Mouse (Mus musculus) midbrain, embryonic 11.5 days (tissue): ENCODE measurements around the gene S1pr2. TPM values are rescaled to one million over a fixed set of nuclear protein-coding genes. Genes with fewer than 3 reads are reported as not detected.

ENCODE experiments used
- ATAC-seq: fragments of 200-750 bp; cut with Nextera tagmentation; 2 replicates; pipeline ENCODE4 v1.8.0; 2017; ENCODE audit warnings: moderate TSS enrichment, moderate library complexity; ENCODE audit not compliant: low FRiP score
- DNase-seq: peaks from one replicate; pipeline ENCODE4 v3.0.0; 2015; ENCODE audit warnings: low spot score; ENCODE audit errors: missing footprints
- H3K27ac ChIP-seq: fragments of 300-500 bp; sonication (generic); 2 replicates; pipeline ENCODE4 v1.5.1; 2014; ENCODE audit warnings: low read depth, low read length
- H3K27me3 ChIP-seq: fragments of 300-500 bp; sonication (generic); 2 replicates; pipeline ENCODE4 v1.6.1; 2014; ENCODE audit warnings: mild to moderate bottlenecking, low read length, moderate library complexity, mixed read lengths; ENCODE audit not compliant: control insufficient read depth, insufficient read depth
- H3K36me3 ChIP-seq: fragments of 300-500 bp; sonication (generic); 2 replicates; pipeline ENCODE4 v1.6.1; 2014; ENCODE audit warnings: mild to moderate bottlenecking, low read length, moderate library complexity, mixed read lengths; ENCODE audit not compliant: control insufficient read depth, insufficient read depth
- H3K4me1 ChIP-seq: fragments of 300-500 bp; sonication (generic); 2 replicates; pipeline ENCODE4 v1.6.1; 2014; ENCODE audit warnings: low read length; ENCODE audit not compliant: control insufficient read depth, insufficient read depth
- H3K4me2 ChIP-seq: fragments of 300-500 bp; sonication (generic); 2 replicates; pipeline ENCODE4 v1.6.1; 2014; ENCODE audit warnings: mild to moderate bottlenecking, moderate library complexity
- H3K4me3 ChIP-seq: fragments of 300-500 bp; sonication (generic); 2 replicates; pipeline ENCODE4 v1.5.1; 2014; ENCODE audit warnings: low read depth, low read length
- H3K9ac ChIP-seq: fragments of 300-500 bp; sonication (generic); 2 replicates; pipeline ENCODE4 v1.6.1; 2014; ENCODE audit warnings: low read length
- H3K9me3 ChIP-seq: fragments of 300-500 bp; sonication (generic); 2 replicates; pipeline ENCODE4 v1.6.1; 2016; ENCODE audit warnings: low read length; ENCODE audit not compliant: control insufficient read depth
- WGBS: fragments of 180-500 bp; shearing (Covaris S2); extraction: QIAGEN DNeasy Blood & Tissue Kit; methylation state at CpG from one replicate; pipeline ENCODE4 v1.1.7; 2014; 5-methylcytosine and 5-hydroxymethylcytosine counted together
- polyA plus RNA-seq: library from polyadenylated mRNA; unstranded; fragments of >200 nt; fragmentation: Nextera tagmentation; extraction: Ambion mirVana; gene quantifications from 2 replicates; pipeline ENCODE4 v1.2.1, GENCODE M21; 2014

S1pr2 gene
- polyA plus RNA-seq, 1 experiment from 2014 or later = 18.1 TPM

- H3K4me1 ChIP-seq = 0 out of 2 replicates have a peak, but pooled peaks cover 2% of the 10 kb centered on the region
- WGBS = 93% methylated on average over 4 of the region's 4 CpGs
- no peaks in the 10 kb centered on the region for H3K36me3 ChIP-seq
- H3K9ac ChIP-seq = no peak overlapping the region
- no peak overlapping the region for H3K4me2 ChIP-seq
- no peak overlapping the region for H3K4me3 ChIP-seq
- no peak overlapping the region for H3K27ac ChIP-seq
- no peak for DNase-seq
- ATAC-seq = no peak
- H3K9me3 ChIP-seq = no peaks in the 10 kb centered on the region
- H3K27me3 ChIP-seq = no peaks in the 10 kb centered on the region
Measured at GRCm38 (mm10) chr9:20991587-20991986, 15.0 kb upstream of the S1pr2 start.

GRCm38 (mm10) chr9:20990861-20991260, 14.3 kb upstream of the S1pr2 start:
- no peak overlapping the region for H3K4me3 ChIP-seq
- WGBS = 2% methylated on average over 10 of the region's 10 CpGs
- H3K27me3 ChIP-seq = no peaks in the 10 kb centered on the region
- ATAC-seq (no peak), DNase-seq (no peak)
- H3K9ac ChIP-seq = no peak overlapping the region
- H3K27ac ChIP-seq = no peak overlapping the region
- H3K9me3 ChIP-seq = no peaks in the 10 kb centered on the region
- H3K36me3 ChIP-seq = no peaks in the 10 kb centered on the region
- 0 out of 2 replicates have a peak, but pooled peaks cover 2% of the 10 kb centered on the region for H3K4me1 ChIP-seq
- no peak overlapping the region for H3K4me2 ChIP-seq

GRCm38 (mm10) chr9:20987953-20988352, 11.4 kb upstream of the S1pr2 start:
- H3K4me2 ChIP-seq = no peak overlapping the region

GRCm38 (mm10) chr9:20986952-20987686, 10.5 kb upstream of the S1pr2 start:
- Histone ChIP-seq H3K27ac (no peak overlapping the region), H3K4me3 (no peak overlapping the region), H3K36me3 (no peaks in the 10 kb centered on the region), H3K9me3 (no peaks in the 10 kb centered on the region), H3K9ac (no peak overlapping the region), H3K4me2 (no peak overlapping the region), H3K4me1 (0 out of 2 replicates have a peak, but pooled peaks cover 2% of the 10 kb centered on the region), H3K27me3 (no peaks in the 10 kb centered on the region)
- 71% methylated on average over 15 of the region's 15 CpGs for WGBS
- no peak for ATAC-seq
- no peak for DNase-seq

More at GRCm38 (mm10) chr9:20987953-20988352, 11.4 kb upstream of the S1pr2 start:
- ATAC-seq (no peak), DNase-seq (no peak)
- Histone ChIP-seq H3K36me3 (no peaks in the 10 kb centered on the region), H3K4me1 (0 out of 2 replicates have a peak, but pooled peaks cover 2% of the 10 kb centered on the region), H3K9ac (no peak overlapping the region), H3K9me3 (no peaks in the 10 kb centered on the region), H3K27ac (no peak overlapping the region), H3K4me3 (no peak overlapping the region), H3K27me3 (no peaks in the 10 kb centered on the region)
- 21% methylated on average over 7 of the region's 7 CpGs for WGBS

- Histone ChIP-seq H3K27me3 (no peaks in the 10 kb centered on the region), H3K4me2 (no peak overlapping the region), H3K9me3 (no peaks in the 10 kb centered on the region), H3K36me3 (no peaks in the 10 kb centered on the region), H3K27ac (no peak overlapping the region), H3K4me3 (no peak overlapping the region), H3K4me1 (no peaks in the 10 kb centered on the region), H3K9ac (no peak overlapping the region)
- no peak for DNase-seq
- no peak for ATAC-seq
- WGBS = 70% methylated on average over 5 of the region's 5 CpGs
Measured at GRCm38 (mm10) chr9:20983169-20983568, 6.6 kb upstream of the S1pr2 start.

- H3K9me3 ChIP-seq = no peaks in the 10 kb centered on the region
- 77% methylated on average over 3 of the region's 3 CpGs for WGBS
- no peaks in the 10 kb centered on the region for H3K27me3 ChIP-seq
Measured at GRCm38 (mm10) chr9:20982171-20982570, 5.6 kb upstream of the S1pr2 start.

GRCm38 (mm10) chr9:20979769-20980168, 3.2 kb upstream of the S1pr2 start:
- Histone ChIP-seq H3K4me1 (peaks cover 13% of the 10 kb centered on the region), H3K9ac (no peak overlapping the region), H3K27me3 (0 out of 2 replicates have a peak, but pooled peaks cover 2% of the 10 kb centered on the region), H3K4me3 (no peak overlapping the region), H3K36me3 (no peaks in the 10 kb centered on the region), H3K9me3 (no peaks in the 10 kb centered on the region), H3K27ac (no peak overlapping the region), H3K4me2 (no peak overlapping the region)
- ATAC-seq = no peak
- DNase-seq = no peak
- WGBS = 88% methylated on average over 7 of the region's 7 CpGs

More at GRCm38 (mm10) chr9:20982171-20982570, 5.6 kb upstream of the S1pr2 start:
- no peak overlapping the region for H3K27ac ChIP-seq
- H3K36me3 ChIP-seq = no peaks in the 10 kb centered on the region
- no peak overlapping the region for H3K4me3 ChIP-seq
- DNase-seq (no peak), ATAC-seq (no peak)
- no peak overlapping the region for H3K4me2 ChIP-seq
- H3K4me1 ChIP-seq = no peaks in the 10 kb centered on the region
- no peak overlapping the region for H3K9ac ChIP-seq

GRCm38 (mm10) chr9:20979181-20979580, 2.6 kb upstream of the S1pr2 start:
- Histone ChIP-seq H3K4me2 (no peak overlapping the region), H3K36me3 (no peaks in the 10 kb centered on the region), H3K9ac (no peak overlapping the region), H3K4me1 (peaks cover 14% of the 10 kb centered on the region), H3K9me3 (no peaks in the 10 kb centered on the region), H3K27me3 (peaks cover 4% of the 10 kb centered on the region; the same call in 1 of the 2 replicates), H3K27ac (no peak overlapping the region), H3K4me3 (no peak overlapping the region)
- WGBS = 73% methylated on average over 5 of the region's 5 CpGs
- no peak for DNase-seq
- ATAC-seq = no peak

- Histone ChIP-seq H3K9ac (no peak overlapping the region), H3K27me3 (peaks cover 4% of the 10 kb centered on the region; the same call in 1 of the 2 replicates), H3K4me2 (no peak overlapping the region), H3K4me1 (peaks cover 14% of the 10 kb centered on the region), H3K36me3 (no peaks in the 10 kb centered on the region), H3K9me3 (no peaks in the 10 kb centered on the region), H3K4me3 (no peak overlapping the region), H3K27ac (no peak overlapping the region)
- DNase-seq (no peak), ATAC-seq (no peak)
- WGBS = 67% methylated on average over 10 of the region's 10 CpGs
Measured at GRCm38 (mm10) chr9:20978409-20979095, 2.0 kb upstream of the S1pr2 start.
